Mouse (Mus musculus): ENCODE measurements around the gene Pgam2. TPM values are rescaled to one million over a fixed set of nuclear protein-coding genes. Genes with fewer than 3 reads are reported as not detected.

The Pgam2 gene
- polyA plus RNA-seq, 1 experiment: 0.35 TPM

GRCm38 (mm10) chr11:5788056-5789014 lies 15.2 kb downstream of the Pgam2 start, which contains the start of gene Dbnl:
Gene Dbnl (plus strand): TSS chr11:5788488.
- WGBS: under 1% methylated on average over 74 of the region's 74 CpGs

GRCm38 (mm10) chr11:5787671-5788055 lies 15.9 kb downstream of the Pgam2 start:
- TF ChIP-seq POLR2A (IDR thresholded peaks at IDR 0.05; ENCODE audit: low read depth, low read length) (no peak), CTCF (IDR thresholded peaks at IDR 0.05; ENCODE audit: extremely low read depth, insufficient read length, insufficient replicate concordance, low read depth, low read length) (no peak)
- Histone ChIP-seq H3K36me3 (ENCODE audit: control insufficient read depth, insufficient read depth, low read length) (peaks cover 16% of the 10 kb centered on the region), H3K4me1 (ENCODE audit: control insufficient read depth, insufficient read depth, insufficient read length, low read length) (peaks cover 20% of the 10 kb centered on the region; the same call in 1 of the 2 replicates), H3K27ac (ENCODE audit: insufficient read depth, low read depth, low read length) (peak overlapping the region; percentile 93), H3K27me3 (ENCODE audit: control insufficient read depth, insufficient read depth, low read length) (no peaks in the 10 kb centered on the region), H3K4me3 (ENCODE audit: low read depth, low read length) (peak overlapping the region; percentile 88)
- WGBS: 18% methylated on average over 8 of the region's 8 CpGs

More at GRCm38 (mm10) chr11:5788056-5789014, 15.2 kb downstream of the Pgam2 start, which contains the start of gene Dbnl:
- Histone ChIP-seq H3K4me3 (ENCODE audit: low read depth, low read length) (peak within 1 kb of the TSS; percentile 88), H3K27ac (ENCODE audit: insufficient read depth, low read depth, low read length) (peak within 1 kb of the TSS; percentile 96), H3K36me3 (ENCODE audit: control insufficient read depth, insufficient read depth, low read length) (peaks cover 19% of the 10 kb centered on the region), H3K27me3 (ENCODE audit: control insufficient read depth, insufficient read depth, low read length) (no peaks in the 10 kb centered on the region), H3K4me1 (ENCODE audit: control insufficient read depth, insufficient read depth, insufficient read length, low read length) (peaks cover 17% of the 10 kb centered on the region; the same call in 1 of the 2 replicates)
- TF ChIP-seq CTCF (IDR thresholded peaks at IDR 0.05; ENCODE audit: extremely low read depth, insufficient read length, insufficient replicate concordance, low read depth, low read length): peak; percentile 68
- TF ChIP-seq POLR2A (IDR thresholded peaks at IDR 0.05; ENCODE audit: low read depth, low read length): peak; percentile 91

GRCm38 (mm10) chr11:5785732-5786131 lies 17.8 kb downstream of the Pgam2 start:
- no peak for TF ChIP-seq POLR2A (IDR thresholded peaks at IDR 0.05; ENCODE audit: low read depth, low read length)
- TF ChIP-seq CTCF (IDR thresholded peaks at IDR 0.05; ENCODE audit: extremely low read depth, insufficient read length, insufficient replicate concordance, low read depth, low read length): no peak
- Histone ChIP-seq H3K27me3 (ENCODE audit: control insufficient read depth, insufficient read depth, low read length) (no peaks in the 10 kb centered on the region), H3K27ac (ENCODE audit: insufficient read depth, low read depth, low read length) (no peak overlapping the region), H3K4me3 (ENCODE audit: low read depth, low read length) (no peak overlapping the region), H3K4me1 (ENCODE audit: control insufficient read depth, insufficient read depth, insufficient read length, low read length) (peaks cover 27% of the 10 kb centered on the region), H3K36me3 (ENCODE audit: control insufficient read depth, insufficient read depth, low read length) (no peaks in the 10 kb centered on the region)

GRCm38 (mm10) chr11:5782199-5782944 lies 21.2 kb downstream of the Pgam2 start:
- WGBS: 23% methylated on average over 8 of the region's 8 CpGs
- peak; percentile 40; the same call in 1 of the 2 replicates for TF ChIP-seq CTCF (IDR thresholded peaks at IDR 0.05; ENCODE audit: extremely low read depth, insufficient read length, insufficient replicate concordance, low read depth, low read length)
- TF ChIP-seq POLR2A (IDR thresholded peaks at IDR 0.05; ENCODE audit: low read depth, low read length): peak; percentile 35; the same call in 1 of the 2 replicates
- Histone ChIP-seq H3K27ac (ENCODE audit: insufficient read depth, low read depth, low read length) (peak overlapping the region; percentile 83), H3K36me3 (ENCODE audit: control insufficient read depth, insufficient read depth, low read length) (no peaks in the 10 kb centered on the region), H3K27me3 (ENCODE audit: control insufficient read depth, insufficient read depth, low read length) (no peaks in the 10 kb centered on the region), H3K4me3 (ENCODE audit: low read depth, low read length) (peak overlapping the region; percentile 46), H3K4me1 (ENCODE audit: control insufficient read depth, insufficient read depth, insufficient read length, low read length) (peaks cover 15% of the 10 kb centered on the region)

GRCm38 (mm10) chr11:5780035-5780499 lies 23.5 kb downstream of the Pgam2 start:
- WGBS: 78% methylated on average over 6 of the region's 6 CpGs
- no peak overlapping the region for H3K27ac ChIP-seq (ENCODE audit: insufficient read depth, low read depth, low read length)
- H3K4me3 ChIP-seq (ENCODE audit: low read depth, low read length): no peak overlapping the region
- H3K27me3 ChIP-seq (ENCODE audit: control insufficient read depth, insufficient read depth, low read length): no peaks in the 10 kb centered on the region
- H3K36me3 ChIP-seq (ENCODE audit: control insufficient read depth, insufficient read depth, low read length): no peaks in the 10 kb centered on the region
- H3K4me1 ChIP-seq (ENCODE audit: control insufficient read depth, insufficient read depth, insufficient read length, low read length): peaks cover 12% of the 10 kb centered on the region
- no peak for TF ChIP-seq POLR2A (IDR thresholded peaks at IDR 0.05; ENCODE audit: low read depth, low read length)
- no peak for TF ChIP-seq CTCF (IDR thresholded peaks at IDR 0.05; ENCODE audit: extremely low read depth, insufficient read length, insufficient replicate concordance, low read depth, low read length)

- TF ChIP-seq CTCF (IDR thresholded peaks at IDR 0.05; ENCODE audit: extremely low read depth, insufficient read length, insufficient replicate concordance, low read depth, low read length) (peak; percentile 53; the same call in 1 of the 2 replicates), POLR2A (IDR thresholded peaks at IDR 0.05; ENCODE audit: low read depth, low read length) (no peak)
- H3K4me3 ChIP-seq (ENCODE audit: low read depth, low read length): no peak overlapping the region
- H3K27ac ChIP-seq (ENCODE audit: insufficient read depth, low read depth, low read length): no peak overlapping the region
- H3K36me3 ChIP-seq (ENCODE audit: control insufficient read depth, insufficient read depth, low read length): no peaks in the 10 kb centered on the region
- H3K27me3 ChIP-seq (ENCODE audit: control insufficient read depth, insufficient read depth, low read length): no peaks in the 10 kb centered on the region
- WGBS: 76% methylated on average over 2 of the region's 2 CpGs
- peaks cover 9% of the 10 kb centered on the region for H3K4me1 ChIP-seq (ENCODE audit: control insufficient read depth, insufficient read depth, insufficient read length, low read length)
Measured at GRCm38 (mm10) chr11:5778481-5778880, 25.1 kb downstream of the Pgam2 start.
